In genomic region chr1:74240311-74240710, GRCm38 (mm10) we compare ENCODE assay signal across 9 mouse cellular contexts. TPM values are rescaled to one million over a fixed set of nuclear protein-coding genes. Genes with fewer than 3 reads are reported as not detected.
A peak's percentile ranks its signal among the peaks of the same experiment; 100 is the strongest.
DNase-seq lines count a peak whose midpoint lies in the region; ATAC-seq and TF ChIP-seq lines count a peak whose summit lies in the region.
"Had no signal": no experiment of that assay in that cellular context is flagged by ENCODE, and none has a peak within 500 bp of the region (broad histone marks: within the 10 kb centered on the region; RNA-seq: fewer than 3 reads in every experiment).

No protein-coding gene starts in this region.

- no peaks in the 10 kb centered on the region for H3K9me3 ChIP-seq in megakaryocyte, embryonic 14.5 days
- H3K9me3 ChIP-seq in heart, embryonic 11.5 days (replicated peaks; ENCODE audit: control insufficient read depth, low read length): no peaks in the 10 kb centered on the region
- no peaks in the 10 kb centered on the region for H3K9me3 ChIP-seq in stomach, embryonic 15.5 days

- peak; percentile 69 to 75 for DNase-seq in left cerebral cortex, adult 2 months (ENCODE audit: extremely low spot score in 1 of 2, low spot score in 2 of 2)
- DNase-seq in thymus, adult 18-20 months: no peak
- DNase-seq in cerebellum, postnatal 36 days: no peak

- peak overlapping the region; percentile 100 for H3K4me3 ChIP-seq in megakaryocyte, embryonic 14.5 days (replicated peaks)
- H3K4me3 ChIP-seq in heart, embryonic 11.5 days (ENCODE audit: low read depth, low read length): peak overlapping the region; percentile 76; the same call in 1 of the 2 replicates
- H3K4me3 ChIP-seq in left cerebral cortex, adult 2 months: peak overlapping the region; percentile 85; the same call in 1 of the 2 replicates
- H3K4me3 ChIP-seq in stomach, embryonic 15.5 days (replicated peaks): no peak overlapping the region

- 33% methylated on average over 6 of the region's 6 CpGs for WGBS in heart, embryonic 11.5 days (ENCODE audit: insufficient replicate concordance)
- WGBS in stomach, embryonic 15.5 days: 26% methylated on average over 6 of the region's 6 CpGs

- no peak overlapping the region for H3K9ac ChIP-seq in heart, embryonic 11.5 days (ENCODE audit: low read depth, low read length)
- no peak overlapping the region for H3K9ac ChIP-seq in stomach, embryonic 15.5 days

- peak overlapping the region; percentile 57 for H3K27ac ChIP-seq in heart, embryonic 11.5 days (ENCODE audit: low read depth, low read length)
- H3K27ac ChIP-seq in left cerebral cortex, adult 2 months: peak overlapping the region; percentile 74
- H3K27ac ChIP-seq in stomach, embryonic 15.5 days: peak overlapping the region; percentile 77

- no peak for TF ChIP-seq CTCF in left cerebral cortex, adult 2 months (IDR thresholded peaks at IDR 0.05)

- no peaks in the 10 kb centered on the region for H3K27me3 ChIP-seq in megakaryocyte, embryonic 14.5 days (replicated peaks)
- H3K27me3 ChIP-seq in heart, embryonic 11.5 days (ENCODE audit: control insufficient read depth, insufficient read depth, low read length): no peaks in the 10 kb centered on the region
- H3K27me3 ChIP-seq in stomach, embryonic 15.5 days (replicated peaks): no peaks in the 10 kb centered on the region

- peaks cover 70% of the 10 kb centered on the region for H3K4me1 ChIP-seq in megakaryocyte, embryonic 14.5 days
- peaks cover 43% of the 10 kb centered on the region for H3K4me1 ChIP-seq in heart, embryonic 11.5 days (ENCODE audit: control insufficient read depth, insufficient read depth, low read length)
- H3K4me1 ChIP-seq in stomach, embryonic 15.5 days: peaks cover 32% of the 10 kb centered on the region

- no peak for ATAC-seq in megakaryocyte, adult 5-6 weeks (ENCODE audit: poor library complexity, severe bottlenecking)
- ATAC-seq in heart, embryonic 11.5 days (replicated peaks; ENCODE audit: insufficient number of reproducible peaks, low FRiP score, low TSS enrichment): no peak; the same call in 1 of the 2 replicates
- ATAC-seq in stomach, embryonic 15.5 days (ENCODE audit: insufficient read depth, low FRiP score, low read depth): no peak
- no peak for ATAC-seq in erythroid progenitor cell, adult 5-6 weeks (replicated peaks; ENCODE audit: low FRiP score, poor library complexity, severe bottlenecking)

- intact Hi-C loops in left cerebral cortex, adult 2 months (cut with DNase I): loop anchor here (2.0 kb wide), 1 partner anchor 34 kb away; no protein-coding TSS in a partner anchor

- H3K4me2 ChIP-seq in heart, embryonic 11.5 days: peak overlapping the region; percentile 78
- H3K4me2 ChIP-seq in stomach, embryonic 15.5 days: peak overlapping the region; percentile 78

- peaks cover 59% of the 10 kb centered on the region for H3K36me3 ChIP-seq in megakaryocyte, embryonic 14.5 days (replicated peaks; ENCODE audit: low read length)
- no peaks in the 10 kb centered on the region for H3K36me3 ChIP-seq in heart, embryonic 11.5 days (ENCODE audit: control insufficient read depth, insufficient read depth, low read length)
- no peaks in the 10 kb centered on the region for H3K36me3 ChIP-seq in stomach, embryonic 15.5 days

RNA-seq across cellular contexts. Expression of gene Arpc2, which starts 4.4 kb away (rescaled TPM):
- polyA plus RNA-seq in megakaryocyte, embryonic 14.5 days (2012; ENCODE audit: insufficient read depth, low replicate concordance): 817 and 1,833 TPM in 2 replicates
- total RNA-seq in megakaryocyte, adult 5-6 weeks (2015): 1,564 and 1,782 TPM in 2 replicates
- 803 and 834 TPM in 2 replicates for total RNA-seq in megakaryocyte, adult 5-6 weeks (2017)
- 387 and 411 TPM in 2 replicates for polyA plus RNA-seq in heart, embryonic 11.5 days (2014; fragmentation: Nextera tagmentation; extraction: Ambion mirVana)
- 100 to 1,000 TPM; 249 to 278 TPM for total RNA-seq in left cerebral cortex, adult 2 months (2021)
- 493 and 505 TPM in 2 replicates for polyA plus RNA-seq in stomach, embryonic 15.5 days (2015; fragmentation: Nextera tagmentation; extraction: Ambion mirVana)
- total RNA-seq in erythroid progenitor cell, adult 5-6 weeks (2015; ENCODE audit: low replicate concordance): 228 and 243 TPM in 2 replicates
- total RNA-seq in erythroid progenitor cell, adult 5-6 weeks (2017; ENCODE audit: low replicate concordance): 69.4 and 89.7 TPM in 2 replicates

RNA-seq across cellular contexts. Expression of gene Gpbar1, which starts 38.0 kb away (rescaled TPM):
- 0.28 TPM in 1 of 2 replicates, not detected in the other for polyA plus RNA-seq in megakaryocyte, embryonic 14.5 days (2012; ENCODE audit: insufficient read depth, low replicate concordance)
- not detected in 2 replicates for total RNA-seq in megakaryocyte, adult 5-6 weeks (2015)
- total RNA-seq in megakaryocyte, adult 5-6 weeks (2017): not detected in 2 replicates
- polyA plus RNA-seq in heart, embryonic 11.5 days (2014; fragmentation: Nextera tagmentation; extraction: Ambion mirVana): 0.83 and 1.0 TPM in 2 replicates
- not detected for total RNA-seq in left cerebral cortex, adult 2 months (2021)
- polyA plus RNA-seq in stomach, embryonic 15.5 days (2015; fragmentation: Nextera tagmentation; extraction: Ambion mirVana): 1.1 and 1.3 TPM in 2 replicates
- not detected in 2 replicates for total RNA-seq in erythroid progenitor cell, adult 5-6 weeks (2015; ENCODE audit: low replicate concordance)
- total RNA-seq in erythroid progenitor cell, adult 5-6 weeks (2017; ENCODE audit: low replicate concordance): not detected in 2 replicates

RNA-seq across cellular contexts. Expression of gene Aamp, which starts 44.2 kb away (rescaled TPM):
- polyA plus RNA-seq in megakaryocyte, embryonic 14.5 days (2012; ENCODE audit: insufficient read depth, low replicate concordance): 180 and 228 TPM in 2 replicates
- 27.8 and 33.6 TPM in 2 replicates for total RNA-seq in megakaryocyte, adult 5-6 weeks (2015)
- total RNA-seq in megakaryocyte, adult 5-6 weeks (2017): 48.2 and 59.5 TPM in 2 replicates
- 173 and 193 TPM in 2 replicates for polyA plus RNA-seq in heart, embryonic 11.5 days (2014; fragmentation: Nextera tagmentation; extraction: Ambion mirVana)
- total RNA-seq in left cerebral cortex, adult 2 months (2021): 100 to 1,000 TPM; 140 to 143 TPM
- polyA plus RNA-seq in stomach, embryonic 15.5 days (2015; fragmentation: Nextera tagmentation; extraction: Ambion mirVana): 229 and 235 TPM in 2 replicates
- 12.6 and 14.3 TPM in 2 replicates for total RNA-seq in erythroid progenitor cell, adult 5-6 weeks (2015; ENCODE audit: low replicate concordance)
- 17.1 and 26.6 TPM in 2 replicates for total RNA-seq in erythroid progenitor cell, adult 5-6 weeks (2017; ENCODE audit: low replicate concordance)

RNA-seq across cellular contexts. Expression of gene Pnkd, which starts 44.4 kb away (rescaled TPM):
- 113 and 116 TPM in 2 replicates for polyA plus RNA-seq in megakaryocyte, embryonic 14.5 days (2012; ENCODE audit: insufficient read depth, low replicate concordance)
- 23.5 and 23.6 TPM in 2 replicates for total RNA-seq in megakaryocyte, adult 5-6 weeks (2015)
- total RNA-seq in megakaryocyte, adult 5-6 weeks (2017): 7.7 and 8.9 TPM in 2 replicates
- 225 and 231 TPM in 2 replicates for polyA plus RNA-seq in heart, embryonic 11.5 days (2014; fragmentation: Nextera tagmentation; extraction: Ambion mirVana)
- 100 to 1,000 TPM; 155 to 164 TPM for total RNA-seq in left cerebral cortex, adult 2 months (2021)
- polyA plus RNA-seq in stomach, embryonic 15.5 days (2015; fragmentation: Nextera tagmentation; extraction: Ambion mirVana): 117 and 124 TPM in 2 replicates
- total RNA-seq in erythroid progenitor cell, adult 5-6 weeks (2015; ENCODE audit: low replicate concordance): 6.5 and 12.2 TPM in 2 replicates
- 0.76 and 1.8 TPM in 2 replicates for total RNA-seq in erythroid progenitor cell, adult 5-6 weeks (2017; ENCODE audit: low replicate concordance)

RNA-seq across cellular contexts. Expression of gene Cxcr1, which starts 45.9 kb away (rescaled TPM):
- polyA plus RNA-seq in megakaryocyte, embryonic 14.5 days (2012; ENCODE audit: insufficient read depth, low replicate concordance): not detected in 2 replicates
- 0.20 and 0.87 TPM in 2 replicates for total RNA-seq in megakaryocyte, adult 5-6 weeks (2015)
- 0.18 TPM in 1 of 2 replicates, not detected in the other for total RNA-seq in megakaryocyte, adult 5-6 weeks (2017)
- polyA plus RNA-seq in heart, embryonic 11.5 days (2014; fragmentation: Nextera tagmentation; extraction: Ambion mirVana): not detected in 2 replicates
- not detected for total RNA-seq in left cerebral cortex, adult 2 months (2021)
- not detected in 2 replicates for polyA plus RNA-seq in stomach, embryonic 15.5 days (2015; fragmentation: Nextera tagmentation; extraction: Ambion mirVana)
- not detected in 2 replicates for total RNA-seq in erythroid progenitor cell, adult 5-6 weeks (2015; ENCODE audit: low replicate concordance)
- total RNA-seq in erythroid progenitor cell, adult 5-6 weeks (2017; ENCODE audit: low replicate concordance): not detected in 2 replicates
- polyA plus RNA-seq: brain, embryonic 14.5 days had no signal

Comparison
In these comparisons a context has a peak if more than half of its experiments do, and no peak if none do; other contexts are left out.
1. DNase-seq: peak in left cerebral cortex, adult 2 months (2 of 2); none in thymus, adult 18-20 months (0 of 2) and cerebellum, postnatal 36 days (0 of 2).
2. Peak in every context shown above with its lines, with median percentiles within 50 percentile points of each other: H3K27ac ChIP-seq.